Mouse (Mus musculus) neural tube, embryonic 11.5 days (tissue): ENCODE data around the gene Plagl2. TPM values are rescaled to one million over a fixed set of nuclear protein-coding genes. Genes with fewer than 3 reads are reported as not detected.

Experiments used
- ATAC-seq: fragments of 200-750 bp; cut with Nextera tagmentation; 2 replicates; pipeline ENCODE4 v1.8.0; 2017; ENCODE audit warnings: moderate number of reproducible peaks, mild to moderate bottlenecking, moderate TSS enrichment, moderate library complexity; ENCODE audit not compliant: insufficient read depth, low FRiP score, low TSS enrichment
- DNase-seq: peaks from one replicate; pipeline ENCODE4 v3.0.0-alpha.2; 2015; ENCODE audit warnings: low spot score
- H3K27ac ChIP-seq: fragments of 300-500 bp; sonication (generic); 2 replicates; pipeline ENCODE4 v1.5.1; 2014; ENCODE audit warnings: low read depth, mild to moderate bottlenecking, low read length
- H3K27me3 ChIP-seq: fragments of 300-500 bp; sonication (generic); 2 replicates; pipeline ENCODE4 v1.6.1; 2014; ENCODE audit warnings: mild to moderate bottlenecking, low read length, mixed read lengths; ENCODE audit not compliant: control insufficient read depth, insufficient read depth
- H3K36me3 ChIP-seq: fragments of 300-500 bp; sonication (generic); 2 replicates; pipeline ENCODE4 v1.6.1; 2014; ENCODE audit warnings: mild to moderate bottlenecking, low read length, moderate library complexity, mixed read lengths; ENCODE audit not compliant: control insufficient read depth, insufficient read depth
- H3K4me1 ChIP-seq: fragments of 300-500 bp; sonication (generic); 2 replicates; pipeline ENCODE4 v1.6.1; 2014; ENCODE audit warnings: low read length, mixed read lengths; ENCODE audit not compliant: control insufficient read depth, insufficient read depth
- H3K4me2 ChIP-seq: fragments of 300-500 bp; sonication (generic); 2 replicates; pipeline ENCODE4 v1.6.1; 2014; ENCODE audit warnings: low read depth, mild to moderate bottlenecking, moderate library complexity
- H3K4me3 ChIP-seq: fragments of 300-500 bp; sonication (generic); 2 replicates; pipeline ENCODE4 v1.5.1; 2014; ENCODE audit warnings: low read depth, low read length
- H3K9ac ChIP-seq: fragments of 300-500 bp; sonication (generic); 2 replicates; pipeline ENCODE4 v1.6.1; 2014; ENCODE audit warnings: mild to moderate bottlenecking, low read length
- H3K9me3 ChIP-seq: fragments of 300-500 bp; sonication (generic); 2 replicates; pipeline ENCODE4 v1.6.1; 2016; ENCODE audit warnings: low read length; ENCODE audit not compliant: control insufficient read depth
- WGBS: fragments of 180-500 bp; shearing (Covaris S2); extraction: QIAGEN DNeasy Blood & Tissue Kit; methylation state at CpG from one replicate; pipeline ENCODE4 v1.1.7; 2014; 5-methylcytosine and 5-hydroxymethylcytosine counted together
- polyA plus RNA-seq: library from polyadenylated mRNA; unstranded; fragments of >200 nt; fragmentation: Nextera tagmentation; extraction: Ambion mirVana; gene quantifications from 2 replicates; pipeline ENCODE4 v1.2.1, GENCODE M21; 2014

The Plagl2 gene
- polyA plus RNA-seq, 1 experiment from 2014 or later = 34.0 TPM

DNA sequence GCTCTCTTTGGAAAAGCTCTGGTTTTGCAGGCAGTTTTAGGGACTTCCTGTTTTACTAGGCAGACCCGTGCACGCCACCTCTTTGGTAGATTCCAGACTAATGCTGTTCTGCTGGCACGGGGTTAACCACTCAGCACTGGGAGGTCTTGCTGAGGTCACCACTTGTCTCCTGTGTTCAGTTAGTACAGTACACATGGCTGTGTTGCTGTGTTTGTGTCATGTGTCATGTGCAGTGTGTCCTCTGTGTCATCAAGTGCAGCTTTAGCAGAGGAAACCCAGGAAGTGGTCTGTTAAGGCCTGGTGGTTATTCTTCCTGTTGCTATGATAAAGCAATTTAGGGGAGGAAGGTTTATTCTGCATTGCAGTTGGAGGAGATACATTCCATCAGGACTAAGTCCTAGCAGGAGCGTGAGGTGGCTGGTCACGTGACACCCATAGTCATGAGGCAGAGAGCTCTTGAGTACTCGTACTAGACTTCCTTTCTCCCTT, 26.4 kb downstream of the Plagl2 start:
- Histone ChIP-seq H3K9me3 (no peaks in the 10 kb centered on the region), H3K4me1 (no peaks in the 10 kb centered on the region), H3K27me3 (no peaks in the 10 kb centered on the region), H3K4me2 (no peak overlapping the region), H3K9ac (no peak overlapping the region), H3K36me3 (peaks cover 1% of the 10 kb centered on the region; the same call in 1 of the 2 replicates), H3K4me3 (no peak overlapping the region), H3K27ac (no peak overlapping the region)
- DNase-seq (no peak), ATAC-seq (no peak)
- 72% methylated on average over 6 of the region's 6 CpGs for WGBS

DNA sequence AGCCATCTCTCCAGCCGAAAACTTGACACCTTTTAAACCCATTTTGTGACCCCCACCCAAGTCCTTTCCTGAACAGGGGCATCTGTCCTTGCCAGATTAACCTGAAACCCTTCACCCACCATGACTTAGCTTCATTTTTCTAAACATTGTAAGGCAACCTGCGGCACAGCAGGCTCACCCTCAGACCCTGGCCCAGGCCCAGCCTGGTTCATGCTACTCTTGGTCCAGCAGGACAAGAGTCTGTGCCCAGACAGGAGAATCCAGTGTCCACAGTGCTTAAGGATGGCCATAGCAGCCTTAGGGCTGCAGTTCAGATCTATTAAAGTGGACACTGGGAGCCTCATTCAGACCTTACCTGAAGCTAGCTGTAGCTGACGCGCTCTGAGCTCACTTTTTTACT, 27.9 kb downstream of the Plagl2 start:
- Histone ChIP-seq H3K4me1 (no peaks in the 10 kb centered on the region), H3K36me3 (peaks cover 11% of the 10 kb centered on the region), H3K4me2 (no peak overlapping the region), H3K9ac (no peak overlapping the region), H3K9me3 (no peaks in the 10 kb centered on the region), H3K27ac (no peak overlapping the region), H3K4me3 (no peak overlapping the region), H3K27me3 (no peaks in the 10 kb centered on the region)
- DNase-seq (no peak), ATAC-seq (no peak)
- WGBS = 94% methylated on average over 4 of the region's 4 CpGs

DNA sequence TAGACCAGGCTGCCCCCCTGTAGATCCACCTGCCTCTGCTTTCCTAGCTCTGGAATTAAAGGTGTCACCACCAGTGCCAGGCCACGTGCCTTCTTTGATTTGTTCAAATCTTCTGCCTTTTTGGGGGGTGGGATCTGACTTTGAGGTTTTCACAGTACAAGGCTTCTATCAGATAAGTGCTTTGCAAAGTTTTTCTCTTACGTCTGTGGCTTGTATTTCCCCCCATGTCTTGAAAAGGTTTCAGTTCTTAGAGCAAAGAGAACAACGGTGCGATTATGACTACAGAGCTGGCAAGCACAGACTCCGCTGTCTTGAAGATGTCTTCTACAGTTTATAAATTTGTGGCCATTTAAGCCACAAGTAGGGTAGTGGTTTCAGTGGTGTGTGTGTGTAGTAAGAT, 29.8 kb downstream of the Plagl2 start:
- ATAC-seq = no peak
- WGBS = 96% methylated on average over 5 of the region's 5 CpGs

DNA sequence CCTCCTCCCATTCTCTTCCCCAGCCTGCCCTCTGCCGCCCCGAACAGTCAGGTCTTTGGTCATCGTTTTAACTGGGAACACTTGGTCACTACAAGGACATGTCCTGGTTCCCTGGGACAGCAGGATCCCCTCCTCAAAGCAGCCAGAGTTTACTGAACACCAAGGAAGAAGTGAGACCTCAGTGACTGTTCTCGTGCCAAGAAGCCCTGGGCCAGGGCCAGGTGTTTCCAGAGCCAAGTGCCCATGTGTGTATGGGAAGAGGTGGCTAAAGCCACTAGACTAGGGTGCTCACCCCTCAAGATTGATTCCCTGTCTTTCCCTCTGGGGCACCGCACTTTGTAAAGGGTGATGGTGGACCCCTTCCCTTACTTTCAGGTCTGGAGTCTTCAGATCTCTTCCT, 31.9 kb downstream of the Plagl2 start:
- Histone ChIP-seq H3K4me1 (no peaks in the 10 kb centered on the region), H3K36me3 (peaks cover 13% of the 10 kb centered on the region)
- WGBS = 86% methylated on average over 5 of the region's 5 CpGs

More for the DNA sequence above, 29.8 kb downstream of the Plagl2 start:
- Histone ChIP-seq H3K36me3 (peaks cover 11% of the 10 kb centered on the region), H3K4me2 (no peak overlapping the region), H3K9ac (no peak overlapping the region), H3K27me3 (no peaks in the 10 kb centered on the region), H3K9me3 (no peaks in the 10 kb centered on the region), H3K4me1 (no peaks in the 10 kb centered on the region), H3K4me3 (no peak overlapping the region), H3K27ac (no peak overlapping the region)
- no peak for DNase-seq

DNA sequence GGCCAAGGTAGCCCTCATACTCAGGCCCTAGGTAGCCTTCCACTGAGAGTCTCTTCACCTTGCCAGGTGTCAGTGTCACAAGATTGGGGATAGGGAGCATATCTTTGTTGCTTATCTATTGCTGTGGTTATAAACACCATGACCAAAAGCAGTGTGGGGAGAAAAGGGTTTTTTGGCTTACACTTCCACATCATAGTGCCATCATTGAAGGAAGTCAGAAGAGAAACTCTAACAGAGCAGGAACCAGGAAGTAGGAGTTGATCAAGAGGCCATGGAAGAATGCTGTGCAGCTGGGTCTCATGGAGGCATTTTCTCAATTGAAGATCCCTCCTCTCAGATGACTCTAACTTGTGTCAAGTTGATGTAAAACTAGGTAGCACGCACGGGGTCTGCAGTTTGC, 33.1 kb downstream of the Plagl2 start:
- 94% methylated on average over 2 of the region's 2 CpGs for WGBS
- peaks cover 13% of the 10 kb centered on the region for H3K36me3 ChIP-seq
- no peak overlapping the region for H3K4me3 ChIP-seq
- ATAC-seq = no peak
- no peak overlapping the region for H3K9ac ChIP-seq
- H3K4me2 ChIP-seq = no peak overlapping the region
- H3K27ac ChIP-seq = no peak overlapping the region
- H3K9me3 ChIP-seq = no peaks in the 10 kb centered on the region
- DNase-seq = no peak
- H3K4me1 ChIP-seq = no peaks in the 10 kb centered on the region
- H3K27me3 ChIP-seq = no peaks in the 10 kb centered on the region

More for the DNA sequence above, 31.9 kb downstream of the Plagl2 start:
- Histone ChIP-seq H3K9me3 (no peaks in the 10 kb centered on the region), H3K27ac (no peak overlapping the region), H3K9ac (no peak overlapping the region), H3K4me3 (no peak overlapping the region), H3K4me2 (no peak overlapping the region), H3K27me3 (no peaks in the 10 kb centered on the region)
- DNase-seq = no peak
- ATAC-seq = no peak

DNA sequence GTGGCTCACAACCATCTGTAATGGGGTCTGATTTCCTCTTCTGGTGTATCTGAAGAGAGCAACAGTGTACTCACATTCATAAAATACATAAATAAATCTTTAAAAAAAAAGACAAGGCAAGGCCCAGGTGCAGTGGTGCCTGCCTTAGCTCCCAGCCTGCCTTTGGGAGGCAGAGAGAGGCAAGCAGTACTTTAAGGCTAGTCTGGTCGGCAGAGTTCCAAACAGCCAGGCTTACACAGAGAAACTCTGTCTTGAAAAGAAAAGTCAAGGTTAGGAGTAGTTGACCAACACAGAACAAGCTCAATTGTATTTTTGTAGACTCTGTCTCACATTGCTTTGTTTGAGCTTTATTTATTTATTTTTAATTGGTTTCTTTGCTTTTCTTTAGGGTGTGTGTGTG, 38.5 kb downstream of the Plagl2 start:
- no peaks in the 10 kb centered on the region for H3K27me3 ChIP-seq
- H3K4me1 ChIP-seq = no peaks in the 10 kb centered on the region
- no peaks in the 10 kb centered on the region for H3K9me3 ChIP-seq
- WGBS = 71% methylated on average over 1 of the region's 1 CpGs
- no peak overlapping the region for H3K4me3 ChIP-seq
- DNase-seq = no peak
- no peak overlapping the region for H3K4me2 ChIP-seq
- no peak for ATAC-seq
- no peak overlapping the region for H3K9ac ChIP-seq
- H3K27ac ChIP-seq = no peak overlapping the region
- peaks cover 13% of the 10 kb centered on the region for H3K36me3 ChIP-seq

DNA sequence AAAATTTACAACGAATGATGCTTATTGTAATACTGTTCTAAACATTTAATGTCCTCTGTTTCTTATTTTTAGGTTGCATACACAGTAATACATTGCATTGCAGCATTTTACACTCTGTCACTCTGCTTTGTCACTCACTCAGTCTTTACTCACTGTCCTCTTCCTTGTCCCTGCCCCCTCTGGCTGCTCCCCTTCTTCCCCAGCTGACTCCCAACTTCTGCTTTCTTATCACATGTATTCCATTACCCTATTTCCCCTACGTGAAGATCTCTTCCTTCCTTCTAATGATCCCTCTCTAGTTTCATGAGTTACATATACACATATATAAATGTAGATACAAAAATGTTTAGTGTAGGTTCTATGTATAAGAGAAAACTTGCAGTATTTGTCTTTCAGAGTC, 42.1 kb downstream of the Plagl2 start:
- Histone ChIP-seq H3K27ac (no peak overlapping the region), H3K4me1 (no peaks in the 10 kb centered on the region), H3K4me3 (no peak overlapping the region), H3K9me3 (no peaks in the 10 kb centered on the region), H3K4me2 (no peak overlapping the region), H3K36me3 (peaks cover 13% of the 10 kb centered on the region), H3K9ac (no peak overlapping the region), H3K27me3 (no peaks in the 10 kb centered on the region)
- 89% methylated on average over 2 of the region's 2 CpGs for WGBS
- DNase-seq (no peak), ATAC-seq (no peak)

DNA sequence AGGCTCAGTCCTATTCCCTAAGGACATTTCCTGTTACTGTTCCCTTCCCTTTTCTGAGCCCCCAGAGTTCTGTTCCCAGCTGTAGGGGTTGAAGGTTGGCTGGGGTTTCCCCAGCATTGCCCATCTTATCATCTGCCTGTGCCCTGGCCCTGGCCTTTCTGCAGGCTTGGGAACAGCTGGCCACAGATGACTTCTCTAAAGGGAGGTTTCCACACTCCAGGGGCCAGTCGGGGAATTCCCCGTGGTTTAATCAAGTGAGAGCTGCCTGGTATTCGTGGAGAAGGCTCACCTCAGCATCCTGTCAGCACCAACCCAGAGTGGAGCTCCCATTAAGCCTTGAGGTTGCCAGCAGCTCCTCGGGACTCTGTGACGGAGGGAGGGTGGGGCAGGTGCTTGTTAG, 42.7 kb downstream of the Plagl2 start:
- 88% methylated on average over 5 of the region's 5 CpGs for WGBS
- Histone ChIP-seq H3K4me1 (no peaks in the 10 kb centered on the region), H3K27ac (no peak overlapping the region), H3K4me3 (no peak overlapping the region), H3K36me3 (peaks cover 15% of the 10 kb centered on the region), H3K4me2 (no peak overlapping the region), H3K27me3 (no peaks in the 10 kb centered on the region), H3K9ac (no peak overlapping the region), H3K9me3 (no peaks in the 10 kb centered on the region)
- ATAC-seq (no peak), DNase-seq (no peak)

DNA sequence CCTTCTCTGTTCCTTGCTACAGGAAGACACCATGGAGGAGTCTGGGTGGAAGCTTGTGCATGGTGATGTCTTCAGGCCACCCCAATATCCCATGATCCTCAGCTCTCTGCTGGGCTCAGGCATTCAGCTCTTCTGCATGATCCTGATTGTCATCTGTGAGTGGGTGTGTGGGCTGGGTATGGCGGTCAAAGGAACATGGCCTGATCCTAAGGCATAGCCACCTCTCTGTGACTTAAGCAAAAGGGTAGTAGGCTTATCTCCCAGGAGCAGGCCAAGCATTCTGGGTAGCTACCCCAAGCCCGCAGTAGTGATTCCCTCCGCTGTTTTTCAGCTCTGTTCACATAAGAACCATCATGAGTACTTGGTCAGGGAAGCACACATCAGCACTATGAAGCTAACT, 47.0 kb downstream of the Plagl2 start:
- DNase-seq (no peak), ATAC-seq (no peak)
- H3K4me2 ChIP-seq = no peak overlapping the region
- 93% methylated on average over 3 of the region's 3 CpGs for WGBS
- H3K9ac ChIP-seq = no peak overlapping the region
- no peak overlapping the region for H3K4me3 ChIP-seq
- no peaks in the 10 kb centered on the region for H3K27me3 ChIP-seq
- no peaks in the 10 kb centered on the region for H3K4me1 ChIP-seq
- H3K27ac ChIP-seq = no peak overlapping the region
- peaks cover 16% of the 10 kb centered on the region for H3K36me3 ChIP-seq
- H3K9me3 ChIP-seq = no peaks in the 10 kb centered on the region
